Comparison of ENCODE assay signal across 8 mouse cellular contexts in the genomic region with DNA sequence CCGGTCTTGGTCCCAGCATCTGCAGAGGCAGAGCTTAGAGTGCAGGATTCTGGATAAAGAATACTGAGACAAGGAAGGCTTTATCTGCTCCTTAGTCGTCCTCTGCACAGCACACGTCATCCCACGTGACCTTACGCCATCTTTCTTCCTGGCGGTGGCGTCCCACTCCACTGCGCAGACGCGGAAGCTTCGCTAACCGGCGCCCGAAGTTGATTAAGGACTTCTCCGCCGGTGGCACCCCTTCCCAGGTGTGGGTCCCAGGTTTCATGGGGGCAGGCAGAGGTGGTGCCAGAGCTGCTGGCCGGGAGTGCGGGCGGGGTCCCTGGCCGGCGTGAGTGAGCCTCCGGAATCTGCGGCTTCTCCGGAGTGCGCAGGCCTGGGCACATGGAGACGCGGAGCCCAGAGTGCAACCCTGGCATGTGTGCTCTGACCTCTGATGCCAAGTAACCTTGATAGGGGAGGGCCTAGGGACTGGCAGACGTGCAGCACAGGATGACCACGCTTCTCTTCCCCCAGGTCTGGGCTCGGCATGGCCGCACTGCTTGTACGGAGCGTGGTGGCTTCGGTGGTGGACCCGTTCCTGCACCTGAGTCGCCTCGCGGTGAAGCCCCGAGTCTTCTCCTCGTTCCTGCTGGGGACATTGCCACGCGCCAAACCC. TPM values are rescaled to one million over a fixed set of nuclear protein-coding genes. Genes with fewer than 3 reads are reported as not detected.
DNase-seq lines count a peak whose midpoint lies in the region; ATAC-seq and TF ChIP-seq lines count a peak whose summit lies in the region.

No protein-coding gene starts in this region.

- peaks cover 32% of the 10 kb centered on the region for H3K79me2 ChIP-seq in C2C12 (ENCODE audit: control insufficient read depth, insufficient read depth)

- no peak for TF ChIP-seq CTCF in C2C12 (IDR thresholded peaks at IDR 0.05; ENCODE audit: control insufficient read depth, insufficient read depth, insufficient read length)
- no peak for TF ChIP-seq CTCF in brain, embryonic 14.5 days (IDR thresholded peaks at IDR 0.05; ENCODE audit: borderline replicate concordance, extremely low read depth, insufficient read depth, insufficient read length)

- peak overlapping the region; percentile 96 for H3ac ChIP-seq in C2C12 (ENCODE audit: control insufficient read depth, insufficient read length, low read depth)

- H3K9ac ChIP-seq in heart, embryonic 12.5 days = peak overlapping the region; percentile 87
- peak overlapping the region; percentile 85 for H3K9ac ChIP-seq in liver, embryonic 12.5 days
- peak overlapping the region; percentile 90 for H3K9ac ChIP-seq in stomach, embryonic 15.5 days

- peaks cover 7% of the 10 kb centered on the region for H3K79me3 ChIP-seq in C2C12 (ENCODE audit: low read depth)

- WGBS in heart, embryonic 12.5 days = 1% methylated on average over 42 of the region's 42 CpGs
- under 1% methylated on average over 42 of the region's 42 CpGs for WGBS in liver, embryonic 12.5 days (ENCODE audit: insufficient replicate concordance)
- under 1% methylated on average over 42 of the region's 42 CpGs for WGBS in stomach, embryonic 15.5 days

- H3K4me3 ChIP-seq in C2C12 (ENCODE audit: insufficient read depth, poor library complexity, severe bottlenecking) = peak overlapping the region; percentile 63
- peak overlapping the region; percentile 78 for H3K4me3 ChIP-seq in erythroblast, embryonic 14.5 days (replicated peaks)
- peak overlapping the region; percentile 92 for H3K4me3 ChIP-seq in heart, embryonic 12.5 days
- peak overlapping the region; percentile 85 for H3K4me3 ChIP-seq in liver, embryonic 12.5 days
- H3K4me3 ChIP-seq in stomach, embryonic 15.5 days (replicated peaks) = peak overlapping the region; percentile 92

- peak overlapping the region; percentile 93 for H3K4me2 ChIP-seq in heart, embryonic 12.5 days
- peak overlapping the region; percentile 89 for H3K4me2 ChIP-seq in liver, embryonic 12.5 days
- peak overlapping the region; percentile 91 for H3K4me2 ChIP-seq in stomach, embryonic 15.5 days

- TF ChIP-seq POLR2A in brain, embryonic 14.5 days (IDR thresholded peaks at IDR 0.05; ENCODE audit: borderline replicate concordance, extremely low read depth, insufficient read depth, insufficient read length, poor library complexity, severe bottlenecking) = peak; percentile 50; the same call in 1 of the 2 replicates

- H3K9me3 ChIP-seq in erythroblast, embryonic 14.5 days (ENCODE audit: control insufficient read depth, low read length) = no peaks in the 10 kb centered on the region
- H3K9me3 ChIP-seq in heart, embryonic 12.5 days (replicated peaks) = no peaks in the 10 kb centered on the region
- H3K9me3 ChIP-seq in liver, embryonic 12.5 days (replicated peaks) = no peaks in the 10 kb centered on the region
- H3K9me3 ChIP-seq in stomach, embryonic 15.5 days = no peaks in the 10 kb centered on the region

- ATAC-seq in heart, embryonic 12.5 days (ENCODE audit: insufficient number of reproducible peaks, low FRiP score) = peak; percentile 91
- ATAC-seq in liver, embryonic 12.5 days = peak; percentile 86
- peak; percentile 87 for ATAC-seq in stomach, embryonic 15.5 days (ENCODE audit: insufficient read depth, low FRiP score, low read depth)

- DNase-seq in brain, embryonic 14.5 days (ENCODE audit: low read depth) = peak; percentile 96
- DNase-seq in kidney, postnatal 10 days = peak; percentile 93
- DNase-seq in natural killer cell, adult 2 months (ENCODE audit: low spot score in 2 of 2) = peak; percentile 72 to 79

- peak overlapping the region; percentile 75 for H3K27ac ChIP-seq in heart, embryonic 12.5 days (ENCODE audit: poor library complexity, severe bottlenecking)
- H3K27ac ChIP-seq in liver, embryonic 12.5 days = peak overlapping the region; percentile 77
- H3K27ac ChIP-seq in stomach, embryonic 15.5 days = peak overlapping the region; percentile 67

- H3K27me3 ChIP-seq in C2C12 (ENCODE audit: control insufficient read depth, insufficient read depth, insufficient read length) = no peaks in the 10 kb centered on the region
- no peaks in the 10 kb centered on the region for H3K27me3 ChIP-seq in erythroblast, embryonic 14.5 days (ENCODE audit: control insufficient read depth)
- no peaks in the 10 kb centered on the region for H3K27me3 ChIP-seq in heart, embryonic 12.5 days (replicated peaks)
- H3K27me3 ChIP-seq in liver, embryonic 12.5 days (replicated peaks) = no peaks in the 10 kb centered on the region
- no peaks in the 10 kb centered on the region for H3K27me3 ChIP-seq in stomach, embryonic 15.5 days (replicated peaks)

- peaks cover 54% of the 10 kb centered on the region for H3K4me1 ChIP-seq in erythroblast, embryonic 14.5 days (ENCODE audit: control insufficient read depth)
- peaks cover 41% of the 10 kb centered on the region for H3K4me1 ChIP-seq in heart, embryonic 12.5 days (replicated peaks)
- peaks cover 48% of the 10 kb centered on the region for H3K4me1 ChIP-seq in liver, embryonic 12.5 days
- peaks cover 9% of the 10 kb centered on the region; the same call in 1 of the 2 replicates for H3K4me1 ChIP-seq in stomach, embryonic 15.5 days

- H3K36me3 ChIP-seq in C2C12 (ENCODE audit: control insufficient read depth, insufficient read depth) = no peaks in the 10 kb centered on the region
- H3K36me3 ChIP-seq in erythroblast, embryonic 14.5 days (ENCODE audit: control insufficient read depth) = peaks cover 14% of the 10 kb centered on the region
- peaks cover 3% of the 10 kb centered on the region; the same call in 1 of the 2 replicates for H3K36me3 ChIP-seq in heart, embryonic 12.5 days
- H3K36me3 ChIP-seq in liver, embryonic 12.5 days = peaks cover 18% of the 10 kb centered on the region
- no peaks in the 10 kb centered on the region for H3K36me3 ChIP-seq in stomach, embryonic 15.5 days

TF ChIP-seq in C2C12, 6 proteins besides CTCF, POLR2A, EP300 and RAD21:
- TF ChIP-seq MAX (IDR thresholded peaks at IDR 0.05) (peak; percentile 81), FOSL1 (IDR thresholded peaks at IDR 0.05; ENCODE audit: insufficient read depth, low read length, poor library complexity, severe bottlenecking) (no peak), CEBPB (IDR thresholded peaks at IDR 0.05; ENCODE audit: low read depth) (no peak), USF1 (IDR thresholded peaks at IDR 0.05; ENCODE audit: low read depth) (peak; percentile 96), MYOD1 (IDR thresholded peaks at IDR 0.05; ENCODE audit: control insufficient read depth, insufficient read length, low read depth) (no peak), MYOG (IDR thresholded peaks at IDR 0.05; ENCODE audit: control insufficient read depth, extremely low read depth, insufficient read length) (no peak)
TF ChIP-seq in C2C12: peak in this region for 2.

RNA-seq across cellular contexts. Expression of gene Ndufs6, which starts 2.6 kb away (rescaled TPM):
- 288 TPM for polyA plus RNA-seq in C2C12 (2012; fragmentation: generic; extraction: Trizol)
- polyA plus RNA-seq in brain, embryonic 14.5 days (2012; rRNA removed) = 198 and 233 TPM in 2 replicates
- 50.1 and 53.8 TPM in 2 replicates for polyA plus RNA-seq in erythroblast, embryonic 14.5 days (2012)
- 565 and 582 TPM in 2 replicates for polyA plus RNA-seq in heart, embryonic 12.5 days (2016; fragmentation: Nextera tagmentation; extraction: Ambion mirVana)
- 300 and 310 TPM in 2 replicates for polyA plus RNA-seq in liver, embryonic 12.5 days (2016; fragmentation: Nextera tagmentation; extraction: Ambion mirVana)
- 402 and 412 TPM in 2 replicates for polyA plus RNA-seq in stomach, embryonic 15.5 days (2015; fragmentation: Nextera tagmentation; extraction: Ambion mirVana)

RNA-seq across cellular contexts. Expression of gene Mrpl36, which starts 2.7 kb away (rescaled TPM):
- 94.7 TPM for polyA plus RNA-seq in C2C12 (2012; fragmentation: generic; extraction: Trizol)
- 58.7 and 91.7 TPM in 2 replicates for polyA plus RNA-seq in brain, embryonic 14.5 days (2012; rRNA removed)
- polyA plus RNA-seq in erythroblast, embryonic 14.5 days (2012) = 3.9 and 5.2 TPM in 2 replicates
- polyA plus RNA-seq in heart, embryonic 12.5 days (2016; fragmentation: Nextera tagmentation; extraction: Ambion mirVana) = 155 and 157 TPM in 2 replicates
- 142 and 151 TPM in 2 replicates for polyA plus RNA-seq in liver, embryonic 12.5 days (2016; fragmentation: Nextera tagmentation; extraction: Ambion mirVana)
- 137 TPM in 2 replicates for polyA plus RNA-seq in stomach, embryonic 15.5 days (2015; fragmentation: Nextera tagmentation; extraction: Ambion mirVana)

Comparison
In these comparisons a context has a peak if more than half of its experiments do, and no peak if none do; other contexts are left out.
1. Peak in every context shown above with its lines: DNase-seq, ATAC-seq, H3K4me3 ChIP-seq and H3K27ac ChIP-seq.